11 mouse cellular contexts compared by ENCODE assay signal in genomic region chr5:30072377-30072776, GRCm38 (mm10). TPM values are rescaled to one million over a fixed set of nuclear protein-coding genes. Genes with fewer than 3 reads are reported as not detected.
DNase-seq lines count a peak whose midpoint lies in the region; ATAC-seq and TF ChIP-seq lines count a peak whose summit lies in the region.
"Had no signal": no experiment of that assay in that cellular context is flagged by ENCODE, and none has a peak within 500 bp of the region (broad histone marks: within the 10 kb centered on the region; RNA-seq: fewer than 3 reads in every experiment).

No protein-coding gene starts in this region.

- peak overlapping the region; percentile 73 for H3ac ChIP-seq in C2C12 (ENCODE audit: control insufficient read depth, insufficient read length, low read depth)

- H3K9me3 ChIP-seq in forebrain, embryonic 15.5 days, result no peaks in the 10 kb centered on the region
- H3K9me3 ChIP-seq in liver, embryonic 16.5 days (replicated peaks; ENCODE audit: control insufficient read depth, low read length), result no peaks in the 10 kb centered on the region

- no peak for TF ChIP-seq CTCF in C2C12 (IDR thresholded peaks at IDR 0.05; ENCODE audit: control insufficient read depth, insufficient read depth, insufficient read length)

- H3K4me2 ChIP-seq in forebrain, embryonic 15.5 days (replicated peaks), result peak overlapping the region; percentile 87
- H3K4me2 ChIP-seq in liver, embryonic 16.5 days (ENCODE audit: low read depth, low read length), result peak overlapping the region; percentile 72

- peak overlapping the region; percentile 74 for H3K4me3 ChIP-seq in C2C12 (ENCODE audit: insufficient read depth, poor library complexity, severe bottlenecking)
- peak overlapping the region; percentile 81 for H3K4me3 ChIP-seq in forebrain, embryonic 15.5 days
- H3K4me3 ChIP-seq in liver, embryonic 16.5 days (ENCODE audit: low read depth, low read length), result peak overlapping the region; percentile 91

- H3K36me3 ChIP-seq in C2C12 (ENCODE audit: control insufficient read depth, insufficient read depth), result peaks cover 47% of the 10 kb centered on the region
- H3K36me3 ChIP-seq in forebrain, embryonic 15.5 days, result peaks cover 17% of the 10 kb centered on the region
- H3K36me3 ChIP-seq in liver, embryonic 16.5 days (ENCODE audit: control insufficient read depth, insufficient read depth), result peaks cover 34% of the 10 kb centered on the region

- peak; percentile 12 for DNase-seq in embryo, embryonic 10.5 days (ENCODE audit: low spot score)
- no peak for DNase-seq in embryo, embryonic 10 days (ENCODE audit: low spot score)
- DNase-seq in frontal cortex, postnatal 36 days (ENCODE audit: low spot score in 2 of 2), result no peak
- DNase-seq in adrenal gland, postnatal 4 days (ENCODE audit: low spot score in 2 of 2), result no peak
- no peak for DNase-seq in adrenal gland, adult 2 months
- DNase-seq: cerebellum, adult 18-20 months had no signal

- peak; percentile 26; the same call in 1 of the 2 replicates for ATAC-seq in forebrain, embryonic 15.5 days (replicated peaks)
- ATAC-seq in liver, embryonic 16.5 days (ENCODE audit: low read depth), result no peak

- peak overlapping the region; percentile 74 for H3K9ac ChIP-seq in forebrain, embryonic 15.5 days (replicated peaks)
- peak overlapping the region; percentile 89 for H3K9ac ChIP-seq in liver, embryonic 16.5 days (ENCODE audit: low read depth, low read length)

- H3K79me2 ChIP-seq in C2C12 (ENCODE audit: control insufficient read depth, insufficient read depth), result peaks cover 57% of the 10 kb centered on the region

- H3K27me3 ChIP-seq in C2C12 (ENCODE audit: control insufficient read depth, insufficient read depth, insufficient read length), result no peaks in the 10 kb centered on the region
- no peaks in the 10 kb centered on the region for H3K27me3 ChIP-seq in forebrain, embryonic 15.5 days
- H3K27me3 ChIP-seq in liver, embryonic 16.5 days (ENCODE audit: control insufficient read depth, insufficient read depth, low read depth, low read length), result no peaks in the 10 kb centered on the region

- peaks cover 11% of the 10 kb centered on the region; the same call in 1 of the 2 replicates for H3K4me1 ChIP-seq in forebrain, embryonic 15.5 days
- H3K4me1 ChIP-seq in liver, embryonic 16.5 days (ENCODE audit: control insufficient read depth, low read depth, low read length), result peaks cover 7% of the 10 kb centered on the region

- 42% methylated on average over 3 of the region's 3 CpGs for WGBS in forebrain, embryonic 15.5 days
- WGBS in liver, embryonic 16.5 days (ENCODE audit: insufficient replicate concordance), result 17% methylated on average over 3 of the region's 3 CpGs

- H3K27ac ChIP-seq in forebrain, embryonic 15.5 days (replicated peaks), result no peak overlapping the region
- 0 out of 2 replicates have a peak overlapping the region, but pooled peaks have one; percentile 5 for H3K27ac ChIP-seq in liver, embryonic 16.5 days (ENCODE audit: low read length)

- peaks cover 24% of the 10 kb centered on the region for H3K79me3 ChIP-seq in C2C12 (ENCODE audit: low read depth)

TF ChIP-seq in C2C12, 6 proteins besides CTCF, POLR2A, EP300 and RAD21:
- TF ChIP-seq MYOD1 (IDR thresholded peaks at IDR 0.05; ENCODE audit: control insufficient read depth, insufficient read length, low read depth), result no peak
- TF ChIP-seq USF1 (IDR thresholded peaks at IDR 0.05; ENCODE audit: low read depth), result no peak
- TF ChIP-seq CEBPB (IDR thresholded peaks at IDR 0.05; ENCODE audit: low read depth), result no peak
- no peak for TF ChIP-seq FOSL1 (IDR thresholded peaks at IDR 0.05; ENCODE audit: insufficient read depth, low read length, poor library complexity, severe bottlenecking)
- TF ChIP-seq MYOG (IDR thresholded peaks at IDR 0.05; ENCODE audit: control insufficient read depth, extremely low read depth, insufficient read length), result no peak
- no peak for TF ChIP-seq MAX (IDR thresholded peaks at IDR 0.05)

RNA-seq across cellular contexts. Expression of gene Tyms, which starts 1.0 kb away (rescaled TPM):
- 141 TPM for polyA plus RNA-seq in C2C12 (2012; fragmentation: generic; extraction: Trizol)
- polyA plus RNA-seq in forebrain, embryonic 15.5 days (2015; fragmentation: Nextera tagmentation; extraction: Ambion mirVana), result 99.2 and 114 TPM in 2 replicates
- 174 and 200 TPM in 2 replicates for polyA plus RNA-seq in liver, embryonic 16.5 days (2015; fragmentation: Nextera tagmentation; extraction: Ambion mirVana)
- 10 to 100 TPM; 67.7 to 73.3 TPM for total RNA-seq in adrenal gland, postnatal 4 days (2021)
- total RNA-seq in adrenal gland, adult 2 months (2021), result 10 to 100 TPM; 15.4 to 19.9 TPM
- polyA plus RNA-seq in adrenal gland, adult 2 months (2012; rRNA removed), result 17.8 and 17.9 TPM in 2 replicates

RNA-seq across cellular contexts. Expression of gene Garem2, which starts 32.6 kb away (rescaled TPM):
- polyA plus RNA-seq in C2C12 (2012; fragmentation: generic; extraction: Trizol), result 0.33 TPM
- 12.7 and 12.8 TPM in 2 replicates for polyA plus RNA-seq in forebrain, embryonic 15.5 days (2015; fragmentation: Nextera tagmentation; extraction: Ambion mirVana)
- 0.02 TPM in 1 of 2 replicates, not detected in the other for polyA plus RNA-seq in liver, embryonic 16.5 days (2015; fragmentation: Nextera tagmentation; extraction: Ambion mirVana)
- under 1 TPM; 0.08 to 0.23 TPM for total RNA-seq in adrenal gland, postnatal 4 days (2021)
- under 1 TPM in 1 of 2 experiments, not detected in 1; 0.10 TPM for total RNA-seq in adrenal gland, adult 2 months (2021)
- 0.11 TPM in 1 of 2 replicates, not detected in the other for polyA plus RNA-seq in adrenal gland, adult 2 months (2012; rRNA removed)
- total RNA-seq: liver, adult 2 months had no signal
- polyA plus RNA-seq: liver, adult 2 months had no signal

RNA-seq across cellular contexts. Expression of gene 3110082J24Rik, which starts 33.5 kb away (rescaled TPM):
- 0.14 TPM for polyA plus RNA-seq in C2C12 (2012; fragmentation: generic; extraction: Trizol)
- polyA plus RNA-seq in forebrain, embryonic 15.5 days (2015; fragmentation: Nextera tagmentation; extraction: Ambion mirVana), result 2.9 and 3.1 TPM in 2 replicates
- not detected in 2 replicates for polyA plus RNA-seq in liver, embryonic 16.5 days (2015; fragmentation: Nextera tagmentation; extraction: Ambion mirVana)
- total RNA-seq in adrenal gland, postnatal 4 days (2021), result not detected
- not detected for total RNA-seq in adrenal gland, adult 2 months (2021)
- not detected in 2 replicates for polyA plus RNA-seq in adrenal gland, adult 2 months (2012; rRNA removed)
- total RNA-seq: liver, adult 2 months had no signal
- polyA plus RNA-seq: liver, adult 2 months; testis, adult 2 months had no signal

RNA-seq across cellular contexts. Expression of gene Il6, which starts 59.5 kb away (rescaled TPM):
- 0.13 TPM for polyA plus RNA-seq in C2C12 (2012; fragmentation: generic; extraction: Trizol)
- polyA plus RNA-seq in forebrain, embryonic 15.5 days (2015; fragmentation: Nextera tagmentation; extraction: Ambion mirVana), result not detected in 2 replicates
- 0.37 and 0.41 TPM in 2 replicates for polyA plus RNA-seq in liver, embryonic 16.5 days (2015; fragmentation: Nextera tagmentation; extraction: Ambion mirVana)
- total RNA-seq in adrenal gland, postnatal 4 days (2021), result not detected
- total RNA-seq in adrenal gland, adult 2 months (2021), result not detected
- not detected in 2 replicates for polyA plus RNA-seq in adrenal gland, adult 2 months (2012; rRNA removed)
- total RNA-seq: liver, adult 2 months had no signal
- polyA plus RNA-seq: testis, adult 2 months had no signal

Comparison
In these comparisons a context has a peak if more than half of its experiments do, and no peak if none do; other contexts are left out.
1. RNA of gene Garem2, which starts 32.6 kb away (polyA plus RNA-seq): 12.7 to 12.8 TPM in forebrain, embryonic 15.5 days; 0.33 TPM in C2C12 (single experiment), 0.11 TPM in adrenal gland, adult 2 months and 0.02 TPM in liver, embryonic 16.5 days; every median in the first group is over 10 times any median in the second.
2. Peak in every context shown above with its lines, with median percentiles within 50 percentile points of each other: H3K4me3 ChIP-seq.